Mouse (Mus musculus) right cerebral cortex, postnatal 25 days (tissue): Measurements from ENCODE around the gene Fstl3.
A peak's percentile ranks its signal among the peaks of the same experiment; 100 is the strongest.
"Not testable (repeated sequence)": the region's sequence is repeated elsewhere in the genome, so short reads cannot be mapped to it uniquely, and the experiment has no call there.

Experiments
- DNase-seq: peaks from one replicate; pipeline ENCODE4 v3.0.0; 2022

The Fstl3 gene

GRCm38 (mm10) chr10:79777103-79777531 lies at the start of gene Fstl3:
Fstl3 (plus strand) TSS chr10:79777272.
- DNase-seq, result no peak

DNA sequence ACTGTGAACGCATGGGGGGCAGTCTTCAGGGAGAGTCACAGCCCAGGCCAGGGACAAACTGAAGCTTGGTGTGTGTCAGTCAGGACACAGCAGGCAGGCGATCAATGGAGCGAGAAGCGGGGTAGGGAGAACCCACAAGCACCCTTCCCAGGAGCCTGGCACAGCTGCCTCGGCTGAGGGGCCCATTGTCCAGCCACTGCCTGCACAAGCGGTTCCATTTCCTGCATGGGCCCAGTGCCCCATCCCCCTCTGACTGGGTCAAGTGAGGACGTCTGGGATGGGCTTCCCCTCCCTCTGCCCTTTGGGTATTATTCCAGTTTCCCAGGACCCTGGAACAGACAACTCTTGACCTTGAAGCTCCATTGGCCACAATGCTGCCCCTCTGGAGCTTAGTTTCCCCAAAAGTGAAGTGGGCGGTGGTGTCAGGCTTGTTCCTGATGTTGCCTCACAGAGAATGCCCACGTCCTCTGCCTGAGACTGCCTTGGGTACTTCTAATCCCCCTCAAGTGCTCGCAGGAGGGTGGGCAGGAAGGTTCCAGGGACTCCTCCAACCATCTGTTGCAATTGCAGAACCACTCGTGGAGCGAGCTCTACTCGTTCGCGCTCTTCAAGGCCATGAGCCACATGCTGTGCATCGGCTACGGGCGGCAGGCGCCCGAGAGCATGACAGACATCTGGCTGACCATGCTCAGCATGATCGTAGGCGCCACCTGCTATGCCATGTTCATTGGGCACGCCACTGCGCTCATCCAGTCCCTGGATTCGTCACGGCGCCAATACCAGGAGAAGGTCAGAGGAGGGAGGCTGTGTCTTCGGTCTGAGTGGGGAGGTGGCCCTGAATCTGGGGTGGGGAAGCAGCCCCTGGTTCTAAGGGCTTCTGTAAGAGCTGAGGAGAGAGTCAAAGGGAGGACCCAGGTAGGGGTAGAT lies 48.5 kb upstream of the Fstl3 start:
- DNase-seq, result peak; percentile 61

DNA sequence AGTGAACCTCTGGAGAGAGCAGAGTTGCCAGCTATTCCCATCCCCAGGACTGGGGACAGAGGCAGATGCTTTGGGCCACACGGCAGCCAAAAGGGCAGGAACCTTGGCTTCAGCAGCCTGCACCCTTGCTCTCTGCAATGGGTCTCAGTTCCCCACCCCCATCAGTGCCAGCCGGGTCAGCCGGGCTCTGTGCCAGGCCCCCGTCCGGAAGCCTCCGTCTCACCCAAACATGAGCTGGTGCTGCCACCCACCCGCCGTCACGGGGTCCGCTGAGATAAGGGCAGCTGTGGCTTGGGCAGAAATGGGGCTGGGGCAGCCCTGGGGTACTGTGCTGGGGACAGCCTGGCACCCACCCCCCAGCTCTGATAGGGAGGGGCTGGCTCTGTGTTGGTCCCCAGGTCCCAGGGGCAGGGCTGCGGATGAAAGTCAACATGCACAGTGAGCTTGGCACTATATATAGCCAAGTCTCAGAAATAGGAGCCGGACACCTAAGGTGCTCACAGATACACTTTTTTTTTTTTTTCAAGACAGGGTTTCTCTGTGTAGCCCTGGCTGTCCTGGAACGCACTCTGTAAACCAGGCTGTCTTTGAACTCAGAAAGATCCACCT lies 47.6 kb upstream of the Fstl3 start:
- no peak for DNase-seq

GRCm38 (mm10) chr10:79732500-79732899 lies 44.6 kb upstream of the Fstl3 start:
- DNase-seq, result no peak

- DNase-seq, result no peak
These were observed 43.2 kb upstream of the Fstl3 start for GRCm38 (mm10) chr10:79733847-79734246.

DNA sequence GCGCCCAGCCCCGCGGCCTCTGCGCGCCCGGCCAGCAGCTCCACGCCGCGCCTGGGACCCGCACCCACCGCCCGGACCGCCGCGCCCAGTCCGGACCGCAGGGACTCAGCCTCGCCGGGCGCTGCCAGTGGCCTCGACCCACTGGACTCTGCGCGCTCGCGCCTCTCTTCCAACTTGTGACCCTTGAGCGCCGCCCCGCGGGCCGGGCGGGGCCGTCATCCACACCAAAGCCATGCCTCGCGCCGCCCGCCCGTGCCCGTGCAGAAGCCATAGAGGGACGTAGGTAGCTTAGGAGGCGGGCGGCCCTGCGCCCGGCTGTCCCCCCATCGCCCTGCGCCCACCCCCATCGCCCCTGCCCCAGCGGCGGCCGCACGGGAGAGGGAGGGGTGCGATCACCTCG lies 41.7 kb upstream of the Fstl3 start:
- DNase-seq, result no peak

DNA sequence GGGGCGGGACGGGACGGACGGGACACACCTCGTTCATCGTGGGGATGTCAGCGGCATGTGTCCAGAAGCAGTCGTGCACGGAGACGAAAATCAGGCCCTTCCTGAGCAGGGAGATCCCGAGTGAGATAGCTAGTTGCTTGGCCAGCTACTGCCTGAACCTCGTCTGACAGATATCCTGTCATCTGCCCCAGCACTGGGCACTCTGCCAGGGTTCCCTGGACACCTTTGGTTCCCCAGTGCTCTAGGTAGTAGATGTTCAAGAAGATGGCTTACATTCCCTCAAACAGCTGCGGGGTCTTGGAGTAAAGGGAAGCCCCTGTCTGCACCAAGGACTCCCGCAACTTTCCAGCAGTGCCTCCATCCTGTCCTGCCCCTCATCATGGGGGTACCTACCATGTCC lies 40.4 kb upstream of the Fstl3 start:
- no peak for DNase-seq

DNA sequence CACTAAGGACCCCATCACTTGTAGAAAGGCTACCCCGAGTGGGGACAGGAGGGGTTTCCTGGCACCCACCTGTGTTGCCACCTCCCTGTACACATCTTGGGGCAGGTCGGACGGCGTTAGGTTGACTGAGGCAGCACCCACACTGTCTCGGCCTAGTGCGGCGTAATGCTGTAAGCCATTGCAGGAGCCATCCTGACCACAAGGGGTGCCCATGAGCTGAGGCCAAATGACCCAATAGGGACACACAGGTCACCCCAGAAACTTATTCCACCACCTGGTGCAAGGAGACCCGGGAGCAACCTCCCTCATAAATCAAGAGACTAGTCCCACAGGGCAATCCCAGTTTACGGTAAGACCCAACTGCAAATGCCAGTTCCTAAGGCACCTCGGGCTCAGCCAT lies 38.8 kb upstream of the Fstl3 start:
- DNase-seq, result no peak

DNA sequence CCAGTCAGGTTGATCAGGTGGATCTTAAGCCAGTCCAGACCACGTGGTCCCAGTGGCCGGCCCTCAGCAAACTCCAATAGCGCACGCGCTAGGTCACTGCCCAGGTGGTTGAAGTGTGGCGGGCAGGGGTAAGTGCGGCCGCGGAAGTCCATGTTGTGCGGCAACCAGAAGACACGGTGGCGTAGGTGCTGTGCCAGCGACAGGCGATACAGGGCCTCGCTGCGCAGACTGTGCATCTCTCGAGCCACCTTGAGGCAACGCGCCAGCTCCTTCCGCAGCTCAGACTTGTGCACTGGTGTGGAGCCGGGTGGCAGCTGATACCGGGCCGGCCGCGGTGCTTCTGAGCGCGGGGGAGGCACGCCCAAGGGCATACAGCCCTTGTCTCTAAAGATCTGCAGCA lies 37.8 kb upstream of the Fstl3 start:
- no peak for DNase-seq

- DNase-seq, result no peak
These were observed 36.2 kb upstream of the Fstl3 start for GRCm38 (mm10) chr10:79740863-79741262.

DNA sequence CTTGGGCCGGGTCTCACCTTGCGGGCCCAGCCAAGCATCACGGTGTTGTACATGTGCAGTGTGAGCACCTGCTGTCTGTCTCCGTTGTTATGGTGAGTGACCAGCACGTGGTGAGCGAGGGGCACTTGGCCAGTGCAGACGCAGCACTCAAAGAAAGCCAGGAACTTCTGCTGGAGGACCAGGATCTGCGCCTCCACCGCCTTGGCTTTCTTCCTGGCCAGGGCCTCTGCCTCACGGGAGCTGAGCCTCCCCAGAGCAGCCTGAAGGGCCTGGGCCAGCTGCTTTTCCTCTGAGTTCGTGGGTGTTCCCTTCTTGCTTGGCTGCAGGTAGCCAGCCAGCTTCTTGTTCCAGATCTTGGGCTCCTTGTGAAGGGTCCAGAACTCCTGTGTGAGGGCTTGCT lies 33.9 kb upstream of the Fstl3 start:
- no peak for DNase-seq

GRCm38 (mm10) chr10:79743650-79744365 lies 33.3 kb upstream of the Fstl3 start:
- DNase-seq, result no peak

- DNase-seq, result no peak
These were observed 31.7 kb upstream of the Fstl3 start for GRCm38 (mm10) chr10:79745411-79745810.

GRCm38 (mm10) chr10:79745898-79746773 lies 30.9 kb upstream of the Fstl3 start, which contains the start of gene Polrmt:
Polrmt (minus strand) TSS chr10:79746581.
- peak; percentile 93 for DNase-seq

DNA sequence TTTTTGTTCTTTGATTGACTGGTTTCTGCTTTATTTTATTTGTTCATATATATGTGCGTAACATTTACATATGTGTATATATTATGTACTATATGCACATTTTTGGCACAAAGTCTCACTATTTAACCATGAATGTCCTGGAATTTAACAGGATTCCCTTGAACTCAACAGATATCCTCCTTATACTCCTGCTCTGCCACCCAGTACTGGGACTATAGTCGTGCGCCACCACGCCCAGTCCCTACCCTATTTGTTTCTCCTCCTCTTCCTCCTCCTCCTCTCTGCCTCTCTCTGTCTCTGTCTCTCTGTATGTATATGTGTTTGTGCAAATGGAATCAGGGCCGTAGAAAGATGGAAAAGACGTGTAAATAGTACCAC lies 30.3 kb upstream of the Fstl3 start:
- no peak for DNase-seq

- DNase-seq, result no peak
These were observed 28.6 kb upstream of the Fstl3 start for GRCm38 (mm10) chr10:79748496-79748895.

DNA sequence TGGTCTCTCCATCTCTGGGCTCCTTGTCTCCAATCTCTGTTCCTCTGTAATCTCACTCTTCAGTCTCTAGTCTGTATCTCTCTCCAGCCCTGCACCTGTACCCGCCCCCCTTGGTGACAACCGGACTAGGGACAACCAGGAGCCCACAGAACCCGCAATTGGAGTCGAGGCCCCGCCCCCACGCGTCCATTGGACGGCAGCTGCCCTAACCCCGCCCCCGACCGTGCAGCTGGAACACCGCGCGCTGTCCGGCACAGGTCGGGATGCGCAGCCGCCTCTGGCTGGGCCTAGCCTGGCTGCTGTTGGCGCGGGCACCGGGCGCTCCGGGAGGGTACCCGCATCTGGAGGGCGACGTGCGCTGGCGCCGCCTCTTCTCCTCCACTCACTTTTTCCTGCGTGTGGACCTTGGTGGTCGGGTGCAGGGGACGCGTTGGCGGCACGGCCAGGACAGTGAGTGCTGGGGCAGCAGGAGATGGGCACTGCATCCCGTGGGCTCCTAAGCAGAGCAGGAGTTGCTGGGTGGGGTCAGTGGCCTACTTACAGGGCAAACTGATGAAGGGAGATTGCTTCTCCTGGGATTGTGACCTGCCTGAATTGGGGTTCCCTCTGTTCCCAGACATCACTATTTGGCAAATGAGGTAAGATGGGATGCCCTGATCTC lies 22.1 kb upstream of the Fstl3 start, which contains the start of gene Fgf22:
Fgf22 (plus strand) TSS at position 221 of the 661 bp plus-strand sequence.
- peak; percentile 75 for DNase-seq

DNA sequence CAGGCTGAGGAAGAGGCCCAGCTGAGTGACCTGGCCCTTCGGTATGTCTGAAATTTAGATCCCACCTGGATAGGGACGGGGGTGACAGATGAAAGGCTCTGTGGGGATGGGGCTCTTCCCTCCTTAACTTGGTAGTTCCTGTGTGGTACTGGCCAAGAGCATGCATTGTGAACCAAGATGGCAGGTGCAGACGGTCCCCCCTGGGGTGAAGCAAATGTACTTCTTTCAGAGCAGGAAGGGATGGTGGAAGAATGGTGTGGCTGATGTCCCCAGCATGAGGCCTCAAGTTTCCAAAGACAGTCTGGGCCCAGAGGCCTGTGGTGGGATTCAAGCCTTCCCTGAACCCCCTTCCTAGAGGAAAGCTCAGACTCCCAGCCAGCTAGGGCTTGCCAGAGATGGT lies 21.2 kb upstream of the Fstl3 start:
- DNase-seq, result no peak

DNA sequence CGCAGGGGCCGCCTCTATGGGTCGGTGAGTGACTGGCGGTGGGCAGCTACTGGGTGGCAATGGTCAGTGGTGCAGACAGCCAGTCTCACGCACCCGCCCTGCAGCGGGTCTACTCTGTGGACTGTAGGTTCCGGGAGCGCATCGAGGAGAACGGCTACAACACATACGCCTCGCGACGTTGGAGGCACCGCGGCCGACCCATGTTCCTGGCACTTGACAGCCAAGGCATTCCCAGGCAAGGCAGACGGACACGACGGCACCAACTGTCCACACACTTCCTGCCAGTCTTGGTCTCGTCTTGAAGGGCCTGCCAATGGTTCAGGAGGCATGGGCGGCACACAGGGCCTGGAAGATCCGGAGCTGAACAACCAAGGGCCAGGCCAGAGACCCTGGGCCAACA lies 20.4 kb upstream of the Fstl3 start:
- DNase-seq, result no peak

DNA sequence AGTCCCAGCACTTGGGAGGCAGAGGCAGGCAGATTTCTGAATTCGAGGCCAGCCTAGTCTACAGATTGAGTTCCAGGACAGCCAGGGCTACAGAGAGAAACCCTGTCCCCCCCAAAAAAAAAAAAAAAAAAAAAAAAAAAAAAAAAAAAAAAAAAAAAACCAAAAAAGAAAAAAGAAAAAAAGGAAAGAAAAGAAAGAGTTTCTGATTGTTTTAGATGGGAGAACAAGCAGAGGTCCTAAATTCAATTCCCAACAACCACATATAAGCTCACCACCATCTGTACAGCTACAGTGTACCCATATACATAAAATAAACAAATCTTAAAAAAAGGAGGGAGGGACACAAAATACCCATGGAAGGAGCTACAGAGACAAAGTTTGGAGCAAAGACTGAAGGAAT lies 17.4 kb upstream of the Fstl3 start:
- not testable (repeated sequence) for DNase-seq

DNA sequence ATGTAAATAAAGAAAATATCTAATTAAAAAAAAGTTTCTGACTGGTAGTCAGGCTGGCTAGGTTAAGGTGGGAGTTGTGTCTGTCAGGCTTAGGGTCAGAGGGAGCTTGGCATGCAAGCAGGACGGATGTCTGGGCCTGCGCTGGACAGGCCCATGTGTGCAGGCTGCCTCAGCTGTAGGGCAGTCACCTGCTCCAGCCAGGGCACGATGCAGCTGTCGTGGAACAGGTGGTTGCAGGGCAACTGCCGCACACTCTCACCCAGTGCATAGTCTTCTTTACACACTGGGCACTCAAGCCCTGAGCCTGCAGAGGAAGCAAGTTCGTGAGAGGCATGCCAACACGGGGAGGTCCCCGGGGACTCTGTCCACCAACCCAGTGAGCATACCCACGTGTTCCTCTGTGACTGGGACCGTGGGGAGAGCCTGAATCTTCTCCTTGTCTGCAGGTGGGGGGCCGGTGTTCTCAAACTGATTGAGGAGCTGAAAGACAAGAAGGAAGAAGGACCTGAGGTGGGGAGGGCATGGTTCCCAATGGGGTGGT lies 16.4 kb upstream of the Fstl3 start:
- DNase-seq, result no peak

DNA sequence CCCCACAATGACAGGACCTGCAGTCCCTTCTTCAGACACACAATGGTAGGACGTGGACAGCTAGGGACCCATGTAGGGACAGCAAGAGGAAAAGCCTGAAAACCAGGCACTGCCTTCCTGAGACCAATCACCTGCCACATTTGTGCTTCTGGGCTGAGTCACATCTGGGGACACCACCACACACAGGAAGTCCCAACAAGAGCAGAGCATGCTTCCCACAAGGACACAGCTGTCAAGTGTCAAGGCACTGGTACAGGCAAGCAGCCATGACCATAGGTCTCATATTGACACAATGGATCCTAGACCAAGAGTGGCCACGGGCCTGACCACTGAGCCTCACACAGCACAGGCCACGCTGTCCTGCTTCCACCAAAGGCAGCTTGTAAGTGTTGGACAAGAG lies 14.2 kb upstream of the Fstl3 start:
- no peak for DNase-seq
